Mouse (Mus musculus) embryo, embryonic 11 days (tissue): ENCODE measurements around the gene Ptprd.

Experiments
- DNase-seq: peaks from one replicate; pipeline ENCODE4 v3.0.0-alpha.2; 2015

The Ptprd gene

GRCm38 (mm10) chr4:76290484-76290818 is 1921.3 kb downstream of the Ptprd start:
- DNase-seq, result no peak

DNA sequence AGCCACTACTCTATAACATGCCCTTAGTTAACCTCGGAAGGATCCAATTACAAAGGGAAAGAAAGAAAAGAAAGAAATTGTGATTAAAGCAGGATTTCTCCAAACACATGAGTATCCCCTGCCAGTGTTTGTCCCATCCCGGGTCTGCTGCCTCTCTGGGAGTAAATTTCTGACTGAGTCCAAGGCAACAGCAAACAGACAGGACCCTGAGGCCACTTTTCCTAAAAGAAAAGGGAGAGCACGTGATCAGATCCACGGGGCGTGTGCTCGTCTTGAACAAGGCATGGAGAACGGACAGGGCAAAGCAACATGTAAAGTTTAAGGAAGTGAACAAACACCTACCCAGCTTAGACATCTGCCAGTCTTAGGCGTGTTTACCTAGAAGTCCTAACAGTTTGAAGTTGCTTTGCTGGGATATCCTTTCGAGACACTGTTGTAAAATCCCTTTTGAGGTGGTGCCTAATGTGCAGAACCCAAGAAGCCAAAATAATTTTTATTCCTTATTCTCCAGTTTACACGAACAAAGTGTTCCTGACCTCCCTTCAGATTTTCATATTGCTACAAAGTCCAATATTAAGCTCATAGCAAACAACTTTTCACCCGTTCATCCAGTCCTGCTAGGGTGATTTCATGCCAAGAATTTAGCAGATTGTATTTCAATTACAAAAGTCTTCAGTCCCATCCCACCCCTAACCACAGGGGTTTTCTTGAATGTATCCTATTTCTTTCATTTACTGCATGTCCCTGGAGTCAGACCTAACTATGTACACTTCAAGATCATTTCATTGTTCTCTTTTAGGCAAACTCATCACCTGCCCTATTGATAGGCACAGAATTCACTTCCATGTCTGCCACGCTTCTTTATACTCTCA is 1921.9 kb downstream of the Ptprd start:
- DNase-seq, result peak; percentile 42

DNA sequence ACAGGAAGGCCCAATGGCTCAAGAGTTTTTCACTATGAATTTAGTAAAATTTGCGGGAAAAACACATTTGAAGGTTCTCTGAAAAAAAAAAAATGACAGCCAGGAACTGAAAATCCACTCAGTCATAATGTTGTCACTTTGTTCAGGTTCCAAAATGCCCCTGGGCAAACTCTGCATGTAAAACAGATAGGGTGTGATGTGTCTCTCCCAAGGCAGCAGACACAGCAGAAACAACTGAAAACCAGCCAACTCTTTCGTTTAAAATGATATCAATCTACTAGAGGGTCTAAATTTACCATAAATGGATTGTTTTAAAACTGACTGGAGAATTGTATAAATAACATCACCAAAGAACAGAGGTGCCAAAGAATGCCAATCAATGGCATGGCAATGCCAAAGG is 1925.7 kb downstream of the Ptprd start:
- DNase-seq, result no peak

DNA sequence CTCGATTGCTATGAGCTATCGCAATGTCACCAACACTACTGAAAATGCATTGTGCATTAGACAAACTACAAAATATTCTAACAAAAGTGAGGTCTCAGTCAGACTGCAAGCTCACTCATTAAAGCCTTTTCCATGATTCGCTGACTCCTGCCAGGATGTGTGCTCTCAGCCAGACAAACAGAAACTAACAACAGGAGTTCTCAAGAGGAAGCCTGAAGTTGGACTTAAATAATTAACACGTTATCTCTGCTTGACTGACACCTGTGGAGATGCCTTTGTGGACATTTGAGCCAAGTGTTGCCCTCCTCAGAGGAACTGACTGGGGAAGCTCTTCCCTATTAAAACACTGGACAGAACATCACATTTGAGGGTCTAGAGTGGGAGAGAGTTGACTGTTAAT is 1928.9 kb downstream of the Ptprd start:
- no peak for DNase-seq

GRCm38 (mm10) chr4:76262727-76263126 is 1949.0 kb downstream of the Ptprd start:
- DNase-seq, result no peak

DNA sequence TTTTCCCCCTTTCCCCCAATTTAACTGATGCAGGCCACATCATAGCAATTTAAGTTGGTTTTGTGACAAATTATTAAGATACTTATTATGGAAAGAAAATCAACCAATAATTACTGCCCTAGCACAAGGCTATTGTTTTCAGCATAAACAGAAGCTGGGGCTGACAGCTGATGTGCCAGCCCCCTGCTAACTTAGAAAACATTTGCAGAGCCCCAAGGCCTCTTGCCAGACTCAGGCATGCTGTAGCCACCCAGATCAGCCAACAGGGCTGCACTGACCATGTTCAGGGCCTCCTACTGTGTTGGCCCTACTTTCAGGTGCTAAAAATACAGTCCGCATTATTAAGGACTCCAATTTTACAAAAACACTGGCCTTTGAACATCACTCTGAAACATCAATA is 1951.1 kb downstream of the Ptprd start:
- DNase-seq, result no peak

DNA sequence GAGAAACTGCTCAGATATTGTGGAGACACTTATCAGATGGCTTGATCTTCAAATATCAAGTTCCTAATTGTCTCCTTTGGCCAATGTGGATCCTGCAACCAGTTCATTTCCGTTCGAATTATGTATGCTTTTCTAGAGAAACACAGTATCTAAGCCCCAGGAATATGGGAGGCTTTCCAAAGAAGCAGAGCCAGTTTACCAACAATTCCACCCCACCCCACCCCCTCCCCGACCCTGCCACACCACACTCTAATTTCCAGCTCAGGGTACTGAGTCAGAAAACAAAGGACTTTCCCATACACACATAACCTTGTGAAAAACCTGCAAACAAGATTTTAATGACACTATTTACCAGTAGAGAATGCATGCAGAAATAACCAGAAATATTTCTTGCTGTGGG is 1951.5 kb downstream of the Ptprd start:
- no peak for DNase-seq

GRCm38 (mm10) chr4:76259636-76260035 is 1952.1 kb downstream of the Ptprd start:
- no peak for DNase-seq

GRCm38 (mm10) chr4:76244371-76244770 is 1967.4 kb downstream of the Ptprd start:
- no peak for DNase-seq

- no peak for DNase-seq
Measured at GRCm38 (mm10) chr4:76241542-76241941, 1970.2 kb downstream of the Ptprd start.

- DNase-seq, result no peak
Measured at GRCm38 (mm10) chr4:76241140-76241539, 1970.6 kb downstream of the Ptprd start.

DNA sequence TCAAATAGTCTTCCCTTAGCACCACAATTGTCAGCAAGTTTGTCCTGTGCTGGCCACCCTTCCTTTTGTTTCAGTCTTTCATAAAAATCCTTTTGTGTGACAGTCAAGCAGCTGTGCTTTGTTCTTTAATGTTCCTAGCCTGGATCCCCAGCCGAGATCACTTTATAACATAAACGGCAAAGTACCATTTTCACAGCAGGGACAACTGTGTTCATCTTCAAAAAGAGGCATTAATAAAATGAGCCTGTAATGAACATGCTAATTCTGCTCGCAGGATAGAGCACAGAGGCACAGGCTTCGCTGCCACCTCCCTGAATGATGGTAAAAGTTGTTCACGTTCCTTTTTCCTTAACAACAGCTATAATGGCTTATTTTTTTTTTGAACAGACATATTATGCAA is 1972.7 kb downstream of the Ptprd start:
- no peak for DNase-seq

GRCm38 (mm10) chr4:76238577-76238976 is 1973.2 kb downstream of the Ptprd start:
- no peak for DNase-seq

DNA sequence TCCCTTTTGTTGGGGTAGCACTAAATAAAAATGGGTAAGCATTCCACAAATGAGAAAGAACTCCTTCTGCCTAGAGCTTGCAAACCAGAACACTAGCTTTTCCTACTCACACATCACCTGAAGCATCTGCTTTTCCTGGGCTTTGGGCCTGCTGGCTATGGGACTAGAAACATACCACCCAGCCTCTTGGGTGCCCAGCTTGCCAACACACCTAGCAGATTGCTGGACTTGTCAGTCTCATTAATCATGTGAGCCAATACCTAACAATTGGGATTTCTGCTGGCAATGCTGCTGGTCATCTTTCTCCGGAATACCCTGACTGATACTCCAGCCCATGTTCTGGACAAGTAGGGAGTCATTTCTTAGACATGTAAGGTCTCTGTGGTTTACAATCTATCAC is 1973.9 kb downstream of the Ptprd start:
- no peak for DNase-seq

DNA sequence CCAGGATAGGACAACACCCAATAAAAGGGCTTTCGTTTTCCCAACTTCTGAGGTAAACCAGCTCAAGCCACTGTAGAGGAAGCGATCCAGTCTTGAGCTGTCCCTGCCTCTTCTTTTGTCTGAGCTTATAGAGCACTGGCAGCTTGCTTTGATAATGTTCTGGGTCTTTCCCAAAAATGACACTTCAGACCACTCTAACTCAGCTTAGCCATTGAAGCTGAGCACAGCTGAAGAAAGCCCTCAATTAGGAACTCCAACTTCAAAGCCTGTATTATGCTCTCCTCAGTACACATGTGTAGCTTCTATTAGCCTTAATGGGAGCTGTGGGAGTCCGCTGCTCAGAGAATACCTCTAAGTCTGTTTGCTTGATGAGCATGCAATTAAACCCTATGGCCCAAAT is 1988.0 kb downstream of the Ptprd start:
- DNase-seq, result no peak

DNA sequence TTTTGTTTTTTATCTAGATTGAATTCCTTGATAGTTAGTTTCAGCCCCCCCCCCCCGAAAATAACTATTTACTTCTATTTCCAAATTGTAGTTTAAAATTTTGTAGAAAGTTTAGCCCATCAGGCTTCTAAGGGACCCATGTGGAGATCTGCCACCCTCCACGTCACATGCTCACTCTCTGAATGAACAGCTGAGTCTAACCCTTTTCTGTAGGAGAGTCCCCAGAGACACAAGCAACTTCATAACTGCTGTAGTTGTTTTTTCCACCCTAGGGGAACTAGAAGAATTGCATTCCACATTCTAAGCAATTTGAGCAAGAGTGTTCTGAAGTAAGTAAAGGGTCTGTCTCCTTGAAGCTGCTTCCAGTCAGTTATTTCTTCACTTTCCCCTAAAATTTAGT is 1989.2 kb downstream of the Ptprd start:
- DNase-seq, result no peak

DNA sequence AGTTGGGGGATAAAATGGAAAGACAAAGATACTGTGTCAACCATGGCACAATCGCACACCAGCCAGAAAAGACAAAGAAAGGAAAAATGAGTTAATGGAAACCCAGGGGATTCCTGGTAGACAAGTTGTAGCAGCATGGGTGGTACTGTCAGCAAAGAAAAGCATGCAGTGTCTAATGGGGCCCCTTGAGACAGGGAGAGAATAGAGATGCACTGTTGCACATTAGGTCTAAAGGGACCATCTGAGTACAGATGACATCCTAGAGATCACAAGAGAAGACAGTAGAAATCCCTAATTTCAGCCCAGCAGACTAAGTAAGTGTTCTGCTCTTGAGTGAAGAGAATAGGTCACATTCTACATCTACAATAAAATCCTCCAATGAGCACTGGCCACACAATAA is 1993.7 kb downstream of the Ptprd start:
- DNase-seq, result no peak

- DNase-seq, result no peak
Measured at GRCm38 (mm10) chr4:76215141-76215540, 1996.6 kb downstream of the Ptprd start.

DNA sequence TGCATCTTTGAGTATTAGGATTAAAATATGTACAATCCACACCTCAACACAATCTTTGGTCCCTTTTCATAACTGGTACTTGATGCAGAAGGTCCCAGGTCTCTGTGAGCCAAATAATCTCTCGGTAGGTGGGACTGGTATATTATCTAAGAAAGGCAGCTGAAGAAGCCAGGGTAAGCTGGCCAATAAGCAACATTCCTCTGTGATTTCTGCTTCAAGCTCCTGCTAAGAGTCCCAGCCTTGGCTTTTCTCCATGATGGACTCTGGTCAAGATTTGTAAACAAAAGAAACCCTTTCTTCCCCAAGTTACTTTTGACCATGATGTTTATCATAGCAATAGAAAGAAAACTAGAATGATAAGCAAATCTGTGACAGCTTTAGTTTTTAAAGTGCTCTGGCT is 2012.4 kb downstream of the Ptprd start:
- no peak for DNase-seq

- DNase-seq, result no peak
Measured at GRCm38 (mm10) chr4:76194762-76195161, 2017.0 kb downstream of the Ptprd start.

GRCm38 (mm10) chr4:76193496-76193895 is 2018.3 kb downstream of the Ptprd start:
- DNase-seq, result no peak

- no peak for DNase-seq
Measured at GRCm38 (mm10) chr4:76192031-76192430, 2019.7 kb downstream of the Ptprd start.

- no peak for DNase-seq
Measured at GRCm38 (mm10) chr4:76190788-76191187, 2021.0 kb downstream of the Ptprd start.

GRCm38 (mm10) chr4:76183095-76183494 is 2028.7 kb downstream of the Ptprd start:
- DNase-seq, result no peak

GRCm38 (mm10) chr4:76179497-76179896 is 2032.3 kb downstream of the Ptprd start:
- peak; percentile 39 for DNase-seq
